Mouse (Mus musculus): ENCODE measurements around the gene Vmn1r73.

Gene Vmn1r73

GRCm38 (mm10) chr7:11729966-11730365 lies at the start of gene Vmn1r73:
Gene Vmn1r73 (plus strand): TSS chr7:11730266.
- DNase-seq (ENCODE audit: low read depth), result no peak
